ENCODE assay signal across 8 mouse cellular contexts in the genomic region with DNA sequence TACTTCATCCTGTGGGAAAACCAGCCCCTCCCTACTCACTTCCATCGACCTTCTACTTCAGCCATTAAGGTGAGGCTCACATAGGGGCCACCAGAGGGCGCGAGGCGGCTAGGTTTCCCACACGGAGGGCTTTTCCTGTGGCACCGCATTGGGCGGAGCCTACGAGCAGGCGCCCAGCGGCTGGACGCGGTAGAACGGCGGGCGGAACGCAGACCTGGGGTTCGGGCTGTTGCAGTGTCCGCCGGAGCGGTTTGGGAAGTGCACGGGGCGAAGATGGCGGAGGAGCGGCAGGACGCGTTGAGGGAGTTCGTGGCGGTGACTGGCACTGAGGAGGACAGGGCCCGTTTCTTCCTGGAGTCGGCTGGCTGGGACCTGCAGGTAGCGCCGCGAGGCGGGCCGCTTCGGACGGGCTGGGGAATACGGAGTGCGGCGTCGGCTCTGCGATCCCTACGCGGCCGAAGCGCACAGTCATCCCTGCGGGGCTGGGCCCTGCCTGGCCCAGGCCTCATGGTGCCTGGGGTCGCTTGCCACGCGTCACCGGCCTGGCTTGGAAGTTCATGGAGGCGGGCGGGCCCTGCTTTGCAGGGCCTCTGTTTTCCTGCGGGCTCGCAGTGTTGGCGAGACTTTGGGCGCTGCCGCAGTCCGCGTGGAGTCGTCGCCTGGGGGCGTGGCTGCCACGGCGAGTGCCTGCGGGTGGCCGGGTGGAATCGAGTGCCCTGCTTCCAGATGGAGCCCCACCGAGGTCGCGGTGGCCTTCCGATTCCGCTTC. TPM values are rescaled to one million over a fixed set of nuclear protein-coding genes. Genes with fewer than 3 reads are reported as not detected.
DNase-seq lines count a peak whose midpoint lies in the region; ATAC-seq and TF ChIP-seq lines count a peak whose summit lies in the region.

A gene (plus strand): TSS at position 148 of the 769 bp plus-strand sequence.

- H3K9ac ChIP-seq in heart, embryonic 11.5 days (ENCODE audit: low read depth, low read length), result peak within 1 kb of the TSS; percentile 89
- H3K9ac ChIP-seq in kidney, embryonic 16.5 days (replicated peaks; ENCODE audit: low read length), result peak within 1 kb of the TSS; percentile 73
- H3K9ac ChIP-seq in liver, adult 2 months (ENCODE audit: low read depth, low read length), result peak within 1 kb of the TSS; percentile 75

- H3K4me1 ChIP-seq in erythroblast, embryonic 14.5 days (ENCODE audit: control insufficient read depth), result peaks cover 21% of the 10 kb centered on the region
- H3K4me1 ChIP-seq in heart, embryonic 11.5 days (ENCODE audit: control insufficient read depth, insufficient read depth, low read length), result no peaks in the 10 kb centered on the region
- peaks cover 15% of the 10 kb centered on the region for H3K4me1 ChIP-seq in kidney, embryonic 16.5 days (ENCODE audit: insufficient read depth, low read length)
- H3K4me1 ChIP-seq in liver, adult 2 months (ENCODE audit: control insufficient read depth, insufficient read depth, low read length), result peaks cover 2% of the 10 kb centered on the region; the same call in 1 of the 2 replicates

- H3K36me3 ChIP-seq in C2C12 (ENCODE audit: control insufficient read depth, insufficient read depth) (peaks cover 35% of the 10 kb centered on the region), myocyte (ENCODE audit: control insufficient read depth, insufficient read depth) (peaks cover 12% of the 10 kb centered on the region)
- H3K36me3 ChIP-seq in erythroblast, embryonic 14.5 days (ENCODE audit: control insufficient read depth), result peaks cover 23% of the 10 kb centered on the region
- H3K36me3 ChIP-seq in heart, embryonic 11.5 days (ENCODE audit: control insufficient read depth, insufficient read depth, low read length), result 0 out of 2 replicates have a peak, but pooled peaks cover 3% of the 10 kb centered on the region
- peaks cover 8% of the 10 kb centered on the region; the same call in 1 of the 2 replicates for H3K36me3 ChIP-seq in kidney, embryonic 16.5 days (ENCODE audit: insufficient read depth, low read length)
- H3K36me3 ChIP-seq in liver, adult 2 months (ENCODE audit: control insufficient read depth, insufficient read depth, low read length), result peaks cover 15% of the 10 kb centered on the region
- no peaks in the 10 kb centered on the region for H3K36me3 ChIP-seq in splenic B cell, adult 2 months (ENCODE audit: control insufficient read depth, insufficient read depth, low read length, poor library complexity, severe bottlenecking)

- peaks cover 51% of the 10 kb centered on the region for H3K79me2 ChIP-seq in C2C12 (ENCODE audit: control insufficient read depth, insufficient read depth)
- peaks cover 11% of the 10 kb centered on the region for H3K79me2 ChIP-seq in liver, adult 2 months (ENCODE audit: control insufficient read depth, insufficient read depth, low read length)
- H3K79me2 ChIP-seq in myocyte (ENCODE audit: control insufficient read depth, insufficient read depth), result peaks cover 30% of the 10 kb centered on the region

- peak within 1 kb of the TSS; percentile 41; the same call in 1 of the 2 replicates for H3K27ac ChIP-seq in heart, embryonic 11.5 days (ENCODE audit: low read depth, low read length)
- peak within 1 kb of the TSS; percentile 33; the same call in 1 of the 2 replicates for H3K27ac ChIP-seq in kidney, embryonic 16.5 days (ENCODE audit: low read length)
- peak within 1 kb of the TSS; percentile 60 for H3K27ac ChIP-seq in liver, adult 2 months (replicated peaks; ENCODE audit: insufficient read depth, low read depth, low read length)

- under 1% methylated on average over 64 of the region's 73 CpGs for WGBS in heart, embryonic 11.5 days (ENCODE audit: insufficient replicate concordance)
- WGBS in kidney, embryonic 16.5 days, result under 1% methylated on average over 69 of the region's 73 CpGs
- WGBS in liver, adult 2 months, result under 1% methylated on average over 73 of the region's 73 CpGs

- ATAC-seq in heart, embryonic 11.5 days (replicated peaks; ENCODE audit: insufficient number of reproducible peaks, low FRiP score, low TSS enrichment), result peak; percentile 98
- peak; percentile 99 for ATAC-seq in kidney, embryonic 16.5 days (ENCODE audit: low FRiP score, low TSS enrichment)

- H3K79me3 ChIP-seq in C2C12 (ENCODE audit: low read depth), result peaks cover 40% of the 10 kb centered on the region

- peak within 1 kb of the TSS; percentile 85 for H3ac ChIP-seq in C2C12 (ENCODE audit: control insufficient read depth, insufficient read length, low read depth)
- H3ac ChIP-seq in myocyte (ENCODE audit: control insufficient read depth, insufficient read length), result peak within 1 kb of the TSS; percentile 48

- peak; percentile 89 for TF ChIP-seq CTCF in C2C12 (IDR thresholded peaks at IDR 0.05; ENCODE audit: control insufficient read depth, insufficient read depth, insufficient read length)
- peak; percentile 93 for TF ChIP-seq CTCF in brain, embryonic 14.5 days (IDR thresholded peaks at IDR 0.05; ENCODE audit: borderline replicate concordance, extremely low read depth, insufficient read depth, insufficient read length)
- peak; percentile 95 for TF ChIP-seq CTCF in liver, adult 2 months (IDR thresholded peaks at IDR 0.05; ENCODE audit: low read depth, low read length)

- H3K27me3 ChIP-seq in C2C12 (ENCODE audit: control insufficient read depth, insufficient read depth, insufficient read length) (peaks cover 3% of the 10 kb centered on the region), myocyte (ENCODE audit: control insufficient read depth, insufficient read depth, insufficient read length) (no peaks in the 10 kb centered on the region)
- H3K27me3 ChIP-seq in erythroblast, embryonic 14.5 days (ENCODE audit: control insufficient read depth), result peaks cover 5% of the 10 kb centered on the region; the same call in 1 of the 2 replicates
- peaks cover 2% of the 10 kb centered on the region; the same call in 1 of the 2 replicates for H3K27me3 ChIP-seq in heart, embryonic 11.5 days (ENCODE audit: control insufficient read depth, insufficient read depth, low read length)
- H3K27me3 ChIP-seq in kidney, embryonic 16.5 days (ENCODE audit: insufficient read depth, low read length), result peaks cover 2% of the 10 kb centered on the region; the same call in 1 of the 2 replicates
- H3K27me3 ChIP-seq in liver, adult 2 months (ENCODE audit: control insufficient read depth, insufficient read depth, low read length), result no peaks in the 10 kb centered on the region
- H3K27me3 ChIP-seq in splenic B cell, adult 2 months (ENCODE audit: control insufficient read depth, insufficient read depth, low read length, poor library complexity, severe bottlenecking), result no peaks in the 10 kb centered on the region; the same call in 1 of the 2 replicates

- DNase-seq in brain, embryonic 14.5 days (ENCODE audit: low read depth), result peak; percentile 98
- peak; percentile 84 for DNase-seq in liver, adult 2 months (ENCODE audit: extremely low read depth, low read depth, low spot score)
- DNase-seq in splenic B cell, adult 2 months (ENCODE audit: low read depth, low spot score), result peak; percentile 95

- peak within 1 kb of the TSS; percentile 77 for H3K4me2 ChIP-seq in heart, embryonic 11.5 days
- H3K4me2 ChIP-seq in kidney, embryonic 16.5 days (replicated peaks; ENCODE audit: low read depth, low read length), result peak within 1 kb of the TSS; percentile 82
- peak within 1 kb of the TSS; percentile 74 for H3K4me2 ChIP-seq in myocyte (ENCODE audit: low read depth)

- peak; percentile 75; the same call in 1 of the 2 replicates for TF ChIP-seq POLR2A in brain, embryonic 14.5 days (IDR thresholded peaks at IDR 0.05; ENCODE audit: borderline replicate concordance, extremely low read depth, insufficient read depth, insufficient read length, poor library complexity, severe bottlenecking)
- TF ChIP-seq POLR2A in liver, adult 2 months (IDR thresholded peaks at IDR 0.05; ENCODE audit: extremely low read depth, insufficient read depth, low read length), result peak; percentile 71; the same call in 1 of the 2 replicates
- peak; percentile 93 for TF ChIP-seq POLR2A in myocyte (IDR thresholded peaks at IDR 0.05; ENCODE audit: insufficient read length, low read depth)

- H3K4me3 ChIP-seq in C2C12 (ENCODE audit: insufficient read depth, poor library complexity, severe bottlenecking), result peak within 1 kb of the TSS; percentile 92
- peak within 1 kb of the TSS; percentile 80 for H3K4me3 ChIP-seq in erythroblast, embryonic 14.5 days (replicated peaks)
- peak within 1 kb of the TSS; percentile 77 for H3K4me3 ChIP-seq in heart, embryonic 11.5 days (ENCODE audit: low read depth, low read length)
- peak within 1 kb of the TSS; percentile 73 for H3K4me3 ChIP-seq in kidney, embryonic 16.5 days (ENCODE audit: low read length)
- peak within 1 kb of the TSS; percentile 69 for H3K4me3 ChIP-seq in liver, adult 2 months (ENCODE audit: insufficient read depth, low read depth, low read length)
- H3K4me3 ChIP-seq in myocyte, result peak within 1 kb of the TSS; percentile 42

- no peaks in the 10 kb centered on the region for H3K9me3 ChIP-seq in erythroblast, embryonic 14.5 days (ENCODE audit: control insufficient read depth, low read length)
- H3K9me3 ChIP-seq in heart, embryonic 11.5 days (replicated peaks; ENCODE audit: control insufficient read depth, low read length), result no peaks in the 10 kb centered on the region
- H3K9me3 ChIP-seq in kidney, embryonic 16.5 days (ENCODE audit: low read length), result no peaks in the 10 kb centered on the region

TF ChIP-seq in C2C12, 6 proteins besides CTCF, POLR2A, EP300 and RAD21:
- peak; percentile 73 for TF ChIP-seq MAX (IDR thresholded peaks at IDR 0.05)
- TF ChIP-seq FOSL1 (IDR thresholded peaks at IDR 0.05; ENCODE audit: insufficient read depth, low read length, poor library complexity, severe bottlenecking), result no peak

TF ChIP-seq in myocyte, 11 proteins besides CTCF, POLR2A, EP300 and RAD21 (continues in another document):
- TF ChIP-seq MAX (IDR thresholded peaks at IDR 0.05; ENCODE audit: low read depth), result peak; percentile 64
- no peak for TF ChIP-seq TCF3 (IDR thresholded peaks at IDR 0.05; ENCODE audit: insufficient read length, low read depth)
- TF ChIP-seq REST (IDR thresholded peaks at IDR 0.05; ENCODE audit: insufficient read depth, insufficient read length), result peak; percentile 43
- peak in 2 of 3 experiments; percentile 38 to 71 for TF ChIP-seq MYOG (IDR thresholded peaks at IDR 0.05; ENCODE audit: control insufficient read depth in 1 of 3, insufficient read depth in 1 of 3, insufficient read length in 2 of 3, low read depth in 2 of 3)
- TF ChIP-seq POLR2AphosphoS2 (IDR thresholded peaks at IDR 0.05; ENCODE audit: insufficient read length, low read depth), result peak; percentile 92
- no peak for TF ChIP-seq CEBPB (IDR thresholded peaks at IDR 0.05; ENCODE audit: insufficient read depth, poor library complexity, severe bottlenecking)

RNA-seq across cellular contexts. Expression of the gene that starts here (rescaled TPM):
- polyA plus RNA-seq in C2C12 (2012; fragmentation: generic; extraction: Trizol) (141 TPM), myocyte (2012; fragmentation: generic; extraction: Trizol) (127 TPM)
- polyA plus RNA-seq in brain, embryonic 14.5 days (2012; rRNA removed), result 171 and 189 TPM in 2 replicates
- polyA plus RNA-seq in erythroblast, embryonic 14.5 days (2012), result 5.2 and 6.0 TPM in 2 replicates
- 184 TPM in 2 replicates for polyA plus RNA-seq in heart, embryonic 11.5 days (2014; fragmentation: Nextera tagmentation; extraction: Ambion mirVana)
- 250 and 255 TPM in 2 replicates for polyA plus RNA-seq in kidney, embryonic 16.5 days (2015; fragmentation: Nextera tagmentation; extraction: Ambion mirVana)
- total RNA-seq in liver, adult 2 months (2014; rRNA removed), result 45.4 and 54.7 TPM in 2 replicates
- polyA plus RNA-seq in liver, adult 2 months (2012; rRNA removed), result 42.3 and 45.5 TPM in 2 replicates

Comparison
In these comparisons a context has a peak if more than half of its experiments do, and no peak if none do; other contexts are left out.
1. Peak in every context shown above with its lines: DNase-seq, ATAC-seq, H3K4me3 ChIP-seq and H3K27ac ChIP-seq.
2. H3K4me3 ChIP-seq: peak in every context shown above with its lines; median percentile 92 in C2C12; 80 in erythroblast, embryonic 14.5 days; 77 in heart, embryonic 11.5 days; 73 in kidney, embryonic 16.5 days; 69 in liver, adult 2 months; 42 in myocyte.